Mouse (Mus musculus): ENCODE data around the gene Hist1h3d. TPM values are rescaled to one million over a fixed set of nuclear protein-coding genes. Genes with fewer than 3 reads are reported as not detected.

Hist1h3d gene
- not detected for polyA plus RNA-seq (2017; shearing (Covaris generic))

GRCm38 (mm10) chr13:23575271-23575851, at the start of gene Hist1h3d:
TSS of gene Hist1h3d (plus strand) at chr13:23575763.

GRCm38 (mm10) chr13:23530901-23531875, 44.4 kb upstream of the Hist1h3d start, which contains the start of gene Hist1h4h:
TSS of gene Hist1h4h (plus strand) at chr13:23531050.

GRCm38 (mm10) chr13:23533560-23534367, 41.8 kb upstream of the Hist1h3d start, which contains the start of gene Hist1h2af:
TSS of gene Hist1h2af (plus strand) at chr13:23533906.

GRCm38 (mm10) chr13:23535137-23536075, 40.2 kb upstream of the Hist1h3d start, which contains the start of gene Hist1h3g:
TSS of gene Hist1h3g (plus strand) at chr13:23535422.

GRCm38 (mm10) chr13:23542999-23543607, 32.5 kb upstream of the Hist1h3d start, which contains the start of gene Hist1h2bh:
TSS of gene Hist1h2bh (minus strand) at chr13:23543392.

GRCm38 (mm10) chr13:23543965-23544786, 31.4 kb upstream of the Hist1h3d start, which contains the start of gene Hist1h3f:
TSS of gene Hist1h3f (plus strand) at chr13:23544052.

GRCm38 (mm10) chr13:23551146-23551834, 24.3 kb upstream of the Hist1h3d start, which contains the start of gene Hist1h4f:
TSS of gene Hist1h4f (minus strand) at chr13:23551648.

GRCm38 (mm10) chr13:23552962-23553361, 22.6 kb upstream of the Hist1h3d start, which contains the start of gene Hist1h1d:
TSS of gene Hist1h1d (plus strand) at chr13:23553262.

GRCm38 (mm10) chr13:23561883-23562659, 13.5 kb upstream of the Hist1h3d start, which contains the start of gene Hist1h3e:
TSS of gene Hist1h3e (minus strand) at chr13:23562369.

GRCm38 (mm10) chr13:23571022-23571503, 4.5 kb upstream of the Hist1h3d start, which contains the start of the genes Hist1h2ae and Hist1h2bg:
TSS of gene Hist1h2ae (minus strand) at chr13:23571220.
TSS of gene Hist1h2bg (plus strand) at chr13:23571396.

GRCm38 (mm10) chr13:23573898-23574524, 1.6 kb upstream of the Hist1h3d start, which contains the start of the genes Hist1h2bf and Hist1h2ad:
TSS of gene Hist1h2bf (minus strand) at chr13:23574196.
TSS of gene Hist1h2ad (plus strand) at chr13:23574381.

GRCm38 (mm10) chr13:23581408-23582218, 6.0 kb downstream of the Hist1h3d start, which contains the start of gene Hist1h4d:
TSS of gene Hist1h4d (plus strand) at chr13:23581598.

GRCm38 (mm10) chr13:23620733-23621531, 45.4 kb downstream of the Hist1h3d start, which contains the start of gene Hist1h2be:
TSS of gene Hist1h2be (minus strand) at chr13:23621124.

GRCm38 (mm10) chr13:23622175-23622671, 46.7 kb downstream of the Hist1h3d start, which contains the start of gene Hist1h1e:
TSS of gene Hist1h1e (minus strand) at chr13:23622558.

